Mouse (Mus musculus) stomach, postnatal 0 days (tissue): ENCODE data around the gene Gm28230.

ENCODE experiments used
- CTCF ChIP-seq: IDR thresholded peaks from 2 replicates; pipeline ENCODE4 v1.5.1; 2016; ENCODE audit warnings: antibody characterized with exemption, low read depth, mild to moderate bottlenecking, moderate library complexity
- EP300 ChIP-seq: optimal IDR thresholded peaks from 2 replicates; pipeline ENCODE3; 2016; ENCODE audit warnings: antibody characterized with exemption

DNA sequence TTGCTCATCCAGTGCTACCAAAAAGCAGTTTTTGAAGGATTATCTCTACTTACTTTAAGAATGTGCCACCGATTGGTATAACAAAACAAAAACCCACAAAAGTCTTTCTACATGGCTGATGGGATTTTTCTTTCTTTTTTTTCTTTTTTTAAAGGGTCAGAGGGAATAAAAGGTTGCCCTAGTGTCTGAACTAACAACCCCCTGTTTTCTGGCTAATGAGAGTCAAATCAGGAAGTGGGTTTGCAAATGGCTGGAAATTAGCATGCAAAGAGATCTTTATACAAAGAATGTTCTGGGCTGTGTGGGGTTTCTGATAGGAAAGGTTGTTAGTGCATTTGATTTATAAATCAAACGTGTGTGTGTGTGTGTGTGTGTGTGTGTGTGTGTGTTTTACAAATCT is 6.1 kb upstream of the Gm28230 start:
- TF ChIP-seq CTCF (no peak), EP300 (no peak)
